ENCODE assay signal across 8 mouse cellular contexts in the genomic region with DNA sequence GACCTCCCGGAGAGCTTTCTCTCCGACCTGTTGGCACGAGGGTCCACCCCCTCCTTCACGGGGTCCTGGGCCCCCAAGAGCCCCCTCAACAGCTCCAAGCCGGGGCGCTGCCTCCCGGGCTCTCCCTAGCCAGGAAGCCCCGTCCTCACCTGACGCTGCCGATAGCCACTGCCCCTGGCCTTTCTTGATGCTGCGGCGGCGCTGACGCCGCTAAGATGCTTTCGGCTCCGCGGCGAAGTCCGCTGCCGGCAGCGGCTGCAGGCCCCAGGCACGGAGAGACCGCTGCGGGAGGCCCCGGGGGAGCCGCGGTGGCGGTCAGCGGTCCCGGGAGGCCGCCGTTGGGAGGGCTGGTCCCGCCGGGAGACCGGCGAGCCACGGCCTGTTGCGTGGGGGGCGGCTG. TPM values are rescaled to one million over a fixed set of nuclear protein-coding genes. Genes with fewer than 3 reads are reported as not detected.
A peak's percentile ranks its signal among the peaks of the same experiment; 100 is the strongest.
DNase-seq lines count a peak whose midpoint lies in the region; ATAC-seq and TF ChIP-seq lines count a peak whose summit lies in the region.

No protein-coding gene starts in this region.

- no peak; the same call in none of the 2 replicates for ATAC-seq in lung, embryonic 16.5 days (ENCODE audit: low read depth)
- ATAC-seq in erythroblast, adult 5-6 weeks (replicated peaks; ENCODE audit: low FRiP score, poor library complexity, severe bottlenecking) = 0 out of 2 replicates have a peak, but pooled peaks have one; percentile 0
- no peak for ATAC-seq in limb, embryonic 12.5 days (ENCODE audit: insufficient number of reproducible peaks, insufficient read depth, low FRiP score, low TSS enrichment, low read depth)

- peak overlapping the region; percentile 75 for H3K4me2 ChIP-seq in lung, embryonic 16.5 days (ENCODE audit: low read depth, low read length)
- peak overlapping the region; percentile 66 for H3K4me2 ChIP-seq in limb, embryonic 12.5 days

- DNase-seq in lung, postnatal 25 days (ENCODE audit: low spot score) = no peak
- DNase-seq in cerebellum, postnatal 4 days (ENCODE audit: low spot score in 2 of 2) = no peak
- no peak for DNase-seq in right cerebral cortex, postnatal 14 days
- no peak for DNase-seq in right cerebral cortex, adult 2 months (ENCODE audit: low spot score in 2 of 2)

- TF ChIP-seq POLR2A in olfactory bulb, adult 2 months (IDR thresholded peaks at IDR 0.05; ENCODE audit: insufficient read depth, low read depth, low read length) = no peak

- peak overlapping the region; percentile 99 for H3K27ac ChIP-seq in lung, embryonic 16.5 days (ENCODE audit: low read length)
- peak overlapping the region; percentile 100 for H3K27ac ChIP-seq in limb, embryonic 12.5 days
- peak overlapping the region; percentile 81 for H3K27ac ChIP-seq in olfactory bulb, adult 2 months (ENCODE audit: insufficient read depth, low read depth, low read length)

- peaks cover 33% of the 10 kb centered on the region for H3K36me3 ChIP-seq in lung, embryonic 16.5 days (ENCODE audit: control insufficient read depth, insufficient read depth, low read length)
- peaks cover 36% of the 10 kb centered on the region for H3K36me3 ChIP-seq in limb, embryonic 12.5 days

- 0% methylated on average over 40 of the region's 40 CpGs for WGBS in lung, embryonic 16.5 days
- WGBS in limb, embryonic 12.5 days = under 1% methylated on average over 39 of the region's 40 CpGs
- WGBS in olfactory bulb, adult 2 months = under 1% methylated on average over 40 of the region's 40 CpGs

- H3K4me3 ChIP-seq in lung, embryonic 16.5 days (ENCODE audit: low read length) = peak overlapping the region; percentile 90
- peak overlapping the region; percentile 100 for H3K4me3 ChIP-seq in limb, embryonic 12.5 days (replicated peaks)
- H3K4me3 ChIP-seq in olfactory bulb, adult 2 months (ENCODE audit: insufficient read depth, low read depth, low read length) = peak overlapping the region; percentile 96

- H3K9me3 ChIP-seq in lung, embryonic 16.5 days (ENCODE audit: control insufficient read depth, low read length) = no peaks in the 10 kb centered on the region
- H3K9me3 ChIP-seq in limb, embryonic 12.5 days = no peaks in the 10 kb centered on the region

- H3K9ac ChIP-seq in lung, embryonic 16.5 days (ENCODE audit: low read length) = peak overlapping the region; percentile 99
- peak overlapping the region; percentile 100 for H3K9ac ChIP-seq in limb, embryonic 12.5 days (replicated peaks)

- H3K27me3 ChIP-seq in lung, embryonic 16.5 days (ENCODE audit: control insufficient read depth, insufficient read depth, low read depth, low read length) = no peaks in the 10 kb centered on the region
- no peaks in the 10 kb centered on the region for H3K27me3 ChIP-seq in limb, embryonic 12.5 days

- no peak for TF ChIP-seq CTCF in olfactory bulb, adult 2 months (IDR thresholded peaks at IDR 0.05; ENCODE audit: insufficient read depth, low read depth, low read length)

- peaks cover 12% of the 10 kb centered on the region for H3K4me1 ChIP-seq in lung, embryonic 16.5 days (replicated peaks; ENCODE audit: control insufficient read depth, insufficient read depth, low read length)
- peaks cover 8% of the 10 kb centered on the region for H3K4me1 ChIP-seq in limb, embryonic 12.5 days (replicated peaks)
- H3K4me1 ChIP-seq in olfactory bulb, adult 2 months (ENCODE audit: control insufficient read depth, insufficient read depth, low read length) = no peaks in the 10 kb centered on the region

RNA-seq across cellular contexts. Expression of gene Atxn2l, which starts 0.5 kb away (rescaled TPM):
- polyA plus RNA-seq in lung, embryonic 16.5 days (2015; fragmentation: Nextera tagmentation; extraction: Ambion mirVana) = 36.0 and 38.5 TPM in 2 replicates
- total RNA-seq in erythroblast, adult 5-6 weeks (2015; ENCODE audit: low replicate concordance) = 35.2 and 47.2 TPM in 2 replicates
- 28.8 and 35.0 TPM in 2 replicates for total RNA-seq in erythroblast, adult 5-6 weeks (2017; ENCODE audit: low replicate concordance)
- polyA plus RNA-seq in limb, embryonic 12.5 days (2016; fragmentation: Nextera tagmentation; extraction: Ambion mirVana) = 59.6 and 65.8 TPM in 2 replicates
- polyA plus RNA-seq in olfactory bulb, adult 2 months (2012; ENCODE audit: insufficient read depth, insufficient read length, low replicate concordance, missing spikeins) = 471 TPM in 1 of 2 replicates, not detected in the other

RNA-seq across cellular contexts. Expression of gene Tufm, which starts 15.6 kb away (rescaled TPM):
- 106 and 112 TPM in 2 replicates for polyA plus RNA-seq in lung, embryonic 16.5 days (2015; fragmentation: Nextera tagmentation; extraction: Ambion mirVana)
- total RNA-seq in erythroblast, adult 5-6 weeks (2015; ENCODE audit: low replicate concordance) = 11.3 and 12.5 TPM in 2 replicates
- 7.3 and 8.2 TPM in 2 replicates for total RNA-seq in erythroblast, adult 5-6 weeks (2017; ENCODE audit: low replicate concordance)
- polyA plus RNA-seq in limb, embryonic 12.5 days (2016; fragmentation: Nextera tagmentation; extraction: Ambion mirVana) = 137 and 140 TPM in 2 replicates
- not detected in 2 replicates for polyA plus RNA-seq in olfactory bulb, adult 2 months (2012; ENCODE audit: insufficient read depth, insufficient read length, low replicate concordance, missing spikeins)

RNA-seq across cellular contexts. Expression of gene Sh2b1, which starts 27.5 kb away (rescaled TPM):
- polyA plus RNA-seq in lung, embryonic 16.5 days (2015; fragmentation: Nextera tagmentation; extraction: Ambion mirVana) = 47.2 and 48.5 TPM in 2 replicates
- total RNA-seq in erythroblast, adult 5-6 weeks (2015; ENCODE audit: low replicate concordance) = 4.0 and 7.7 TPM in 2 replicates
- 6.6 and 19.6 TPM in 2 replicates for total RNA-seq in erythroblast, adult 5-6 weeks (2017; ENCODE audit: low replicate concordance)
- polyA plus RNA-seq in limb, embryonic 12.5 days (2016; fragmentation: Nextera tagmentation; extraction: Ambion mirVana) = 57.8 and 59.9 TPM in 2 replicates
- polyA plus RNA-seq in olfactory bulb, adult 2 months (2012; ENCODE audit: insufficient read depth, insufficient read length, low replicate concordance, missing spikeins) = not detected in 2 replicates

RNA-seq across cellular contexts. Expression of gene Atp2a1, which starts 39.8 kb away (rescaled TPM):
- 5.1 and 33.6 TPM in 2 replicates for polyA plus RNA-seq in lung, embryonic 16.5 days (2015; fragmentation: Nextera tagmentation; extraction: Ambion mirVana)
- total RNA-seq in erythroblast, adult 5-6 weeks (2015; ENCODE audit: low replicate concordance) = not detected in 2 replicates
- not detected in 2 replicates for total RNA-seq in erythroblast, adult 5-6 weeks (2017; ENCODE audit: low replicate concordance)
- 52.5 and 54.1 TPM in 2 replicates for polyA plus RNA-seq in limb, embryonic 12.5 days (2016; fragmentation: Nextera tagmentation; extraction: Ambion mirVana)
- polyA plus RNA-seq in olfactory bulb, adult 2 months (2012; ENCODE audit: insufficient read depth, insufficient read length, low replicate concordance, missing spikeins) = not detected in 2 replicates
